Mouse (Mus musculus): ENCODE results near the gene Pcsk5.

Gene Pcsk5

GRCm38 (mm10) chr19:17741465-17741864 lies 96.0 kb downstream of the Pcsk5 start:
- DNase-seq (ENCODE audit: low read depth): no peak

- no peak for DNase-seq (ENCODE audit: low read depth)
Measured at GRCm38 (mm10) chr19:17732676-17733277, 104.7 kb downstream of the Pcsk5 start.

- DNase-seq (ENCODE audit: low read depth): no peak
Measured at GRCm38 (mm10) chr19:17717066-17717465, 120.4 kb downstream of the Pcsk5 start.

- no peak for DNase-seq (ENCODE audit: low read depth)
Measured at GRCm38 (mm10) chr19:17715281-17715955, 122.0 kb downstream of the Pcsk5 start.

GRCm38 (mm10) chr19:17691626-17692025 lies 145.8 kb downstream of the Pcsk5 start:
- DNase-seq (ENCODE audit: low read depth): no peak

- no peak for DNase-seq (ENCODE audit: low read depth)
Measured at GRCm38 (mm10) chr19:17678371-17678770, 159.1 kb downstream of the Pcsk5 start.

GRCm38 (mm10) chr19:17662676-17663075 lies 174.8 kb downstream of the Pcsk5 start:
- no peak for DNase-seq (ENCODE audit: low read depth)

GRCm38 (mm10) chr19:17662271-17662670 lies 175.2 kb downstream of the Pcsk5 start:
- no peak for DNase-seq (ENCODE audit: low read depth)

- DNase-seq (ENCODE audit: low read depth): no peak
Measured at GRCm38 (mm10) chr19:17659321-17659720, 178.1 kb downstream of the Pcsk5 start.

GRCm38 (mm10) chr19:17650831-17651502 lies 186.5 kb downstream of the Pcsk5 start:
- no peak for DNase-seq (ENCODE audit: low read depth)

GRCm38 (mm10) chr19:17649967-17650366 lies 187.5 kb downstream of the Pcsk5 start:
- no peak for DNase-seq (ENCODE audit: low read depth)

GRCm38 (mm10) chr19:17643128-17643797 lies 194.2 kb downstream of the Pcsk5 start:
- no peak for DNase-seq (ENCODE audit: low read depth)

GRCm38 (mm10) chr19:17635984-17636383 lies 201.4 kb downstream of the Pcsk5 start:
- no peak for DNase-seq (ENCODE audit: low read depth)

- no peak for DNase-seq (ENCODE audit: low read depth)
Measured at GRCm38 (mm10) chr19:17615646-17616045, 221.8 kb downstream of the Pcsk5 start.

- DNase-seq (ENCODE audit: low read depth): no peak
Measured at GRCm38 (mm10) chr19:17606510-17606909, 230.9 kb downstream of the Pcsk5 start.

- DNase-seq (ENCODE audit: low read depth): no peak
Measured at GRCm38 (mm10) chr19:17606093-17606492, 231.3 kb downstream of the Pcsk5 start.

- no peak for DNase-seq (ENCODE audit: low read depth)
Measured at GRCm38 (mm10) chr19:17603322-17603721, 234.1 kb downstream of the Pcsk5 start.

GRCm38 (mm10) chr19:17600347-17600746 lies 237.1 kb downstream of the Pcsk5 start:
- no peak for DNase-seq (ENCODE audit: low read depth)

GRCm38 (mm10) chr19:17592790-17593189 lies 244.6 kb downstream of the Pcsk5 start:
- DNase-seq (ENCODE audit: low read depth): no peak

GRCm38 (mm10) chr19:17591335-17591734 lies 246.1 kb downstream of the Pcsk5 start:
- DNase-seq (ENCODE audit: low read depth): no peak

- DNase-seq (ENCODE audit: low read depth): no peak
Measured at GRCm38 (mm10) chr19:17590314-17590713, 247.1 kb downstream of the Pcsk5 start.

GRCm38 (mm10) chr19:17577412-17577811 lies 260.0 kb downstream of the Pcsk5 start:
- DNase-seq (ENCODE audit: low read depth): no peak

- no peak for DNase-seq (ENCODE audit: low read depth)
Measured at GRCm38 (mm10) chr19:17574564-17574963, 262.9 kb downstream of the Pcsk5 start.
